Mouse (Mus musculus) ovary, postnatal 10 days (tissue): Measurements from ENCODE around the gene Rps6kc1.

ENCODE experiments used
- DNase-seq: peaks from one replicate; pipeline ENCODE4 v3.0.0; 2022; ENCODE audit warnings: low spot score

Gene Rps6kc1

GRCm38 (mm10) chr1:190667326-190667725 is 244.2 kb downstream of the Rps6kc1 start:
- DNase-seq, result no peak

- DNase-seq, result no peak
Measured at GRCm38 (mm10) chr1:190665490-190665875, 246.1 kb downstream of the Rps6kc1 start.

GRCm38 (mm10) chr1:190664767-190665489 is 246.6 kb downstream of the Rps6kc1 start:
- DNase-seq, result no peak

- no peak for DNase-seq
Measured at GRCm38 (mm10) chr1:190663996-190664395, 247.6 kb downstream of the Rps6kc1 start.

- no peak for DNase-seq
Measured at GRCm38 (mm10) chr1:190662736-190663135, 248.8 kb downstream of the Rps6kc1 start.

- DNase-seq, result no peak
Measured at GRCm38 (mm10) chr1:190661764-190662163, 249.8 kb downstream of the Rps6kc1 start.

- DNase-seq, result no peak
Measured at GRCm38 (mm10) chr1:190661249-190661648, 250.3 kb downstream of the Rps6kc1 start.

GRCm38 (mm10) chr1:190659722-190660502 is 251.7 kb downstream of the Rps6kc1 start:
- no peak for DNase-seq

GRCm38 (mm10) chr1:190658266-190658665 is 253.3 kb downstream of the Rps6kc1 start:
- DNase-seq, result no peak

- DNase-seq, result no peak
Measured at GRCm38 (mm10) chr1:190656089-190656488, 255.5 kb downstream of the Rps6kc1 start.

GRCm38 (mm10) chr1:190655651-190656050 is 255.9 kb downstream of the Rps6kc1 start:
- DNase-seq, result no peak

- DNase-seq, result no peak
Measured at GRCm38 (mm10) chr1:190655081-190655480, 256.5 kb downstream of the Rps6kc1 start.

GRCm38 (mm10) chr1:190654694-190655001 is 256.9 kb downstream of the Rps6kc1 start:
- DNase-seq, result no peak

GRCm38 (mm10) chr1:190653989-190654693 is 257.4 kb downstream of the Rps6kc1 start:
- DNase-seq, result no peak

- DNase-seq, result no peak
Measured at GRCm38 (mm10) chr1:190653081-190653480, 258.5 kb downstream of the Rps6kc1 start.
